Mouse (Mus musculus) limb, embryonic 15.5 days (tissue): Measurements from ENCODE around the gene Tecpr1. TPM values are rescaled to one million over a fixed set of nuclear protein-coding genes. Genes with fewer than 3 reads are reported as not detected.

Experiments
- ATAC-seq: fragments of 200-750 bp; cut with Nextera tagmentation; 2 replicates; pipeline ENCODE4 v1.8.0; 2017; ENCODE audit warnings: low read depth, moderate TSS enrichment; ENCODE audit not compliant: insufficient number of reproducible peaks, low FRiP score, low TSS enrichment
- H3K27ac ChIP-seq: fragments of 300-500 bp; sonication (generic); 2 replicates; pipeline ENCODE4 v1.5.1; 2015; ENCODE audit warnings: moderate library complexity, mild to moderate bottlenecking, inconsistent platforms
- H3K27me3 ChIP-seq: fragments of 300-500 bp; sonication (generic); 2 replicates; pipeline ENCODE4 v1.6.1; 2015; ENCODE audit warnings: inconsistent platforms
- H3K36me3 ChIP-seq: fragments of 300-500 bp; sonication (generic); 2 replicates; pipeline ENCODE4 v1.6.1; 2015; ENCODE audit warnings: inconsistent platforms
- H3K4me1 ChIP-seq: fragments of 300-500 bp; sonication (generic); 2 replicates; pipeline ENCODE4 v1.6.1; 2015; ENCODE audit warnings: inconsistent platforms
- H3K4me2 ChIP-seq: fragments of 300-500 bp; sonication (generic); 2 replicates; pipeline ENCODE4 v1.6.1; 2015; ENCODE audit warnings: mild to moderate bottlenecking, inconsistent platforms
- H3K4me3 ChIP-seq: fragments of 300-500 bp; sonication (generic); 2 replicates; pipeline ENCODE4 v1.5.1; 2015; ENCODE audit warnings: mild to moderate bottlenecking, inconsistent platforms
- H3K9ac ChIP-seq: fragments of 300-500 bp; sonication (generic); 2 replicates; pipeline ENCODE4 v1.6.1; 2015; ENCODE audit warnings: inconsistent platforms
- H3K9me3 ChIP-seq: fragments of 300-500 bp; sonication (generic); 2 replicates; pipeline ENCODE4 v1.6.1; 2016; ENCODE audit warnings: inconsistent platforms
- WGBS: fragments of 180-500 bp; shearing (Covaris S2); methylation state at CpG from one replicate; pipeline ENCODE4 v1.1.7; 2015; 5-methylcytosine and 5-hydroxymethylcytosine counted together
- polyA plus RNA-seq: library from polyadenylated mRNA; unstranded; fragments of >200 nt; fragmentation: Nextera tagmentation; extraction: Ambion mirVana; gene quantifications from 2 replicates; pipeline ENCODE4 v1.2.1, GENCODE M21; 2015

Tecpr1 gene
- polyA plus RNA-seq, 1 experiment from 2014 or later: 21.7 TPM

DNA sequence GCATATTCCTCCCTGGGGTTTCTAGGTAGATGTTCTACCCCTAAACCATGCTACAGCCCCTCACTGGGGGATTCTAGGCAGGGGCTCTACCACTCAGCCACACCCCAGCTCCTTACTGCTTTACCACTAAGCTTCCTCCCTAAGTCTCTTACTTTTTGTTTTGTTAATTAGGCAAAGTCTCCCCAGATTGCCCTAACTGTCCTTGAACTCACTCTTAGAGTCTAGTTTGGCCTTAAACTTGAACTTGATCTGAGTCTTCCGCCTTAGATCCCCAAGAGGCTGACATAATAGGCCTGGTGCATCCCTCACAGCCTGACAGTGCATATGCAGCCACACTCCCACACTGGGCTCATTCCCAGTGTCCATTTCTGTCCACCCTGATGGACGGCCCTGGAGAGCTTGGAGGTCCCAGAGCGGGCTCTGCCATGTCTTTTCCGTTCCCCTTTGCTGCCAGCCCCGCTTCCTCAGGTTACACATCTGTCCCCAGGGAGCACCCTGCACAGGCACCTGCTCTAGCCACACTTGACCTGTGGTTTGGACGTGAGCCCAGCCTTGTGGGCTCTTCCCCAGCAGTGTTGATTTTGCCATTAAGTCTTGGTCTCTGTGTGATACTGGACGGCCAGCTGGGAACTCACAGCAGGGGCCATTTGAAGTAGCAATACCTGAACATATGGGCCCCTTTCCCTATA lies 39.6 kb downstream of the Tecpr1 start:
- no peak overlapping the region for H3K4me3 ChIP-seq
- H3K27me3 ChIP-seq: no peaks in the 10 kb centered on the region
- no peak overlapping the region for H3K9ac ChIP-seq
- H3K36me3 ChIP-seq: peaks cover 24% of the 10 kb centered on the region
- no peaks in the 10 kb centered on the region for H3K9me3 ChIP-seq
- no peak overlapping the region for H3K27ac ChIP-seq
- no peak overlapping the region for H3K4me2 ChIP-seq
- H3K4me1 ChIP-seq: 0 out of 2 replicates have a peak, but pooled peaks cover 2% of the 10 kb centered on the region
- 57% methylated on average over 7 of the region's 7 CpGs for WGBS
- no peak for ATAC-seq

DNA sequence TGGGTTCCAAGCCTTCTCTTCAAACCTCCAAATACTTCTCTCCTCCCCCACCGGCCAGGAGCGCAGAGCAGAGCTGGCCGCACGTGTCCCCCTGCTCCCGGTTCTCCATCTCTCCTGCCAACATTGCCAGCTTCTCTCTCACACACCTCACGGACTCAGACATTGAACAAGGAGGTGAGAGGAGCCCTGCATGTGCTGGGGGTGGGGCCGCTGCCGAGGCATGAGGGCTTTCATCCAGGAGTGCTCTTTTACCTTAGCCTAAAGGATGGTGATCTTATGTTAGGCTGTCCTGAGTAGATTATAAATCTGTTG lies 40.2 kb downstream of the Tecpr1 start:
- 0 out of 2 replicates have a peak, but pooled peaks cover 2% of the 10 kb centered on the region for H3K4me1 ChIP-seq
- H3K9me3 ChIP-seq: no peaks in the 10 kb centered on the region
- H3K27me3 ChIP-seq: no peaks in the 10 kb centered on the region
- H3K9ac ChIP-seq: no peak overlapping the region
- H3K4me3 ChIP-seq: no peak overlapping the region
- H3K27ac ChIP-seq: no peak overlapping the region
- no peak overlapping the region for H3K4me2 ChIP-seq
- 69% methylated on average over 8 of the region's 8 CpGs for WGBS
- peaks cover 28% of the 10 kb centered on the region for H3K36me3 ChIP-seq
- no peak for ATAC-seq

DNA sequence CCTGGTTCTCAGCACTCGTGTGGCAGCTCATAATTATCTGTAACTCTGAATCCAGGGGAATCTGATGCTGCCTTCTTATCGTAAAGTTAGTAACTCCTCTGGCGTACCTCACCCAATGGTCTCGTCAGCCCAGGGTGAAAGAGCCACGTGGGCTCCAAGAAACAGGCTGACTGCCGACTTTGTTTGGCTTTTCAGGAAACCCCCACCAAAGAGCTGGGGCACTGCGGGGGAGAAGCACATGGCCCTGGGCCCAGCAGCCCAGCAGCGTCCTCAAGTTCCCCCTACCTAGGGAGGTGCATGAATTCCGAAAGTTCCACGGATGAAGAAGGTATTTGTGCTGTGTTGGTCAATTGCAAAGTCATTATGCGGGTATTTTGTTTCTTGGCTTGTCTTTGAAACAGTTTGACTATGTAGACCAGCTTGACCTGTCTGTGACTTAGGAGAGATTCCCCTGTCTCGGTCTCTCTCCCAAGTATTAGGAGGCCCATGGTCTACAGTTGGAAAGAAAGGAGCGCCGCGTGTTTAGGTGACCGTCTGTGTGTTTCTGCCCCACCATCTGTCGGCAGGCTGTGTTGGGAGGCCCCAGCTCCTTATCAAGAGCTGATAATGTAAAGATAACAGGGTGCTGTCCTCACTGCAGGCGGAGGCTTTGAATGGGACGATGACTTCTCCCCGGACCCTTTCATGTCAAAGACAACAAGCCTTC lies 40.7 kb downstream of the Tecpr1 start:
- H3K4me3 ChIP-seq: no peak overlapping the region
- H3K36me3 ChIP-seq: peaks cover 33% of the 10 kb centered on the region
- no peak overlapping the region for H3K27ac ChIP-seq
- H3K4me1 ChIP-seq: 0 out of 2 replicates have a peak, but pooled peaks cover 2% of the 10 kb centered on the region
- no peaks in the 10 kb centered on the region for H3K27me3 ChIP-seq
- H3K9me3 ChIP-seq: no peaks in the 10 kb centered on the region
- no peak overlapping the region for H3K9ac ChIP-seq
- 62% methylated on average over 20 of the region's 20 CpGs for WGBS
- H3K4me2 ChIP-seq: no peak overlapping the region
- ATAC-seq: no peak

DNA sequence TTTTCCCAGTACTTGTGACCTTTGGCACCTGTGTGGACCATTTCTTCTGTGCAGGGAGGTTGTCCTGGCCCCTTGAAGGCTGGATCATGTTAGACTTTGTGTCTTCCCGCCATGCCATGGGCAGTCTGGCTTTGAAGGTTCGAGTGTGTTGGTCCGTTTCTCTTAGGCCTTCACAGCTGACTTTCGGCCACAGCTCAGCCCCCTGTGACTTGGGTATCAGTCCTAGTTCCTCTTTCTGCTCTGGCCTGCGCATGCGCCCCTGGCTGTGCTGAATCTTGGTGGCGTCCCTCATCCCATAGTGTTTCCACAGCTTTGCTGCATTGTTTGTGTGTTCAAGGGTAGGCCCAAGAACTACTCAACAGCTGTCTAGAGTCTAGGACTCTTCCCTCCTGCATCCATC lies 42.2 kb downstream of the Tecpr1 start:
- H3K4me1 ChIP-seq: 0 out of 2 replicates have a peak, but pooled peaks cover 2% of the 10 kb centered on the region
- no peaks in the 10 kb centered on the region for H3K9me3 ChIP-seq
- no peak overlapping the region for H3K27ac ChIP-seq
- no peak overlapping the region for H3K4me3 ChIP-seq
- WGBS: 94% methylated on average over 7 of the region's 7 CpGs
- no peak overlapping the region for H3K9ac ChIP-seq
- H3K4me2 ChIP-seq: no peak overlapping the region
- H3K27me3 ChIP-seq: no peaks in the 10 kb centered on the region
- H3K36me3 ChIP-seq: peaks cover 39% of the 10 kb centered on the region
- ATAC-seq: no peak

DNA sequence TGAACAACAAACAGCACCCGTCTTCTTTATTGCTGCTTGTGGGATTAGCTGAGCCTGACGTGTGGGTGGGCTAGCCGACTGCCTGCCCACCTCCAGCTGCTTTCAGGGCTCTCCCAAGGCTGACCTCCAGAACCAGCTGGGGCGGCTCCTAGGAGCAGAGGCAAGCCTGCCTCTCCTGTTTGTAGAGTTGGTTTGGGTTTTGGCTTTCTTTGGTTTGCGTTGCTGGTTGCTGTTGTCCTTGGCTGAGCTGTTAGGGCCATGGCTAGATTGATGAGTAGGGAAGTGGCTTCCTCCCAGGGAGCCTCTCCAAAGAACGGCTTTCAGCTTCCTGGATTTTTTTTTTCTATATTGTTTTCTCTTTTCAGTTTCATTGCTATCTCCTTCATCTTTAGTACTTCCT lies 45.2 kb downstream of the Tecpr1 start:
- no peak overlapping the region for H3K4me2 ChIP-seq
- no peaks in the 10 kb centered on the region for H3K4me1 ChIP-seq
- H3K27ac ChIP-seq: no peak overlapping the region
- no peaks in the 10 kb centered on the region for H3K27me3 ChIP-seq
- 48% methylated on average over 6 of the region's 6 CpGs for WGBS
- H3K36me3 ChIP-seq: peaks cover 53% of the 10 kb centered on the region
- no peak overlapping the region for H3K9ac ChIP-seq
- H3K9me3 ChIP-seq: no peaks in the 10 kb centered on the region
- no peak overlapping the region for H3K4me3 ChIP-seq
- no peak for ATAC-seq

DNA sequence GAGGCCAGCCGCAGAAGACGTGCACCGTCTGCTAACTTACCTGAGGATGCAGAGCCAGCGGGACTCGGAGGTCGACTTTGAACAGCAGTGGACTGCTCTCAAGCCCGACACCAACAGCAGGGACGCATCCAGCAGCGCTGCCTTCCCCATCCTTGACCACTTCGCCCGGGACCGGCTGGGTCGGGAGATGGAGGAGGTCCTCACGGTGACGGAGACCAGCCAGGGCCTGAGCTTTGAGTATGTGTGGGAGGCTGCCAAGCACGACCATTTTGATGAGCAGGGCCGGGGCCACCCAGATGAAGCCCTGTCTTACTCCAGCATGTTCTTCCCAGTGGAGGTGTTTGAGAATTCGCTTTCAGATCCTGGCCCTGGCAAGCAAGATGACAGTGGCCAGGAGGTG lies 49.8 kb downstream of the Tecpr1 start:
- peaks cover 74% of the 10 kb centered on the region for H3K36me3 ChIP-seq
- H3K4me3 ChIP-seq: no peak overlapping the region
- no peak overlapping the region for H3K9ac ChIP-seq
- ATAC-seq: no peak
- H3K9me3 ChIP-seq: no peaks in the 10 kb centered on the region
- H3K4me2 ChIP-seq: no peak overlapping the region
- WGBS: 95% methylated on average over 18 of the region's 18 CpGs
- H3K27me3 ChIP-seq: no peaks in the 10 kb centered on the region
- H3K27ac ChIP-seq: no peak overlapping the region
- no peaks in the 10 kb centered on the region for H3K4me1 ChIP-seq

DNA sequence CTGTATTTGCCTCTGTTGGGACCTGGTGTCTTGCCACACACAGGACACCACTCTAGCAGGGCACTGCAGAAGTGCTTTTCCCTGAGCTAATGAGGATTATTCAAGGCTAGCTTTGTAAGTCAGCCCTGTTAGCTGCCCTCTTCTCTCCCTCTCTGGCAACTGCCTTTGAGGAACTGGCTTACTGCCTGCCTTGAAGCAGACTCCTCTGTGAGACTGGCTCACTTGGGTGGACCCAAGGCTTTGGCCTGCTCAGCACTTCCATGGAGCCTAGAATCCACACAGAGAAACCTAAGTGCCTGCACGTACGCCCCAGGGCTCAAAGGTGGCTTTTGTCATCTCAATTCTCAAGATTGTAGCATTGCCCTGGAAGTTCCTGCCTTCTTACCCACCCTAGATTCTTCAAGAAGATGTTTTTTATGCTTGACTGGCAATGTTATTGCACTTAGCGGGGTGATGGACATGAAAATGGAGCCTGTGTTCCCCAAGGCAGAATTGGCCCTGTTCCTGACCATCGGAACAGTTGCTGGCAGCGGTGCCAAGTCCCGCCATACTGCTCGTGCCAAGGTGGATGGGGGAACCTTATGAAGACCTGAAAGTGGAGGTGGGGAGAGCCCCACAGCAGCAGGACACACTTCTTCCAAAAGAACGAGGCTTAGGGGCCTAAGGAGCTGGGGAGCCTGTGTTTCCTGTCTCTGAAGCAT lies 54.0 kb downstream of the Tecpr1 start:
- no peak overlapping the region for H3K9ac ChIP-seq
- peaks cover 53% of the 10 kb centered on the region for H3K36me3 ChIP-seq
- H3K4me3 ChIP-seq: no peak overlapping the region
- WGBS: 65% methylated on average over 8 of the region's 8 CpGs
- no peaks in the 10 kb centered on the region for H3K9me3 ChIP-seq
- no peaks in the 10 kb centered on the region for H3K27me3 ChIP-seq
- no peak overlapping the region for H3K4me2 ChIP-seq
- no peaks in the 10 kb centered on the region for H3K4me1 ChIP-seq
- no peak for ATAC-seq
- peak overlapping the region; percentile 55 for H3K27ac ChIP-seq

DNA sequence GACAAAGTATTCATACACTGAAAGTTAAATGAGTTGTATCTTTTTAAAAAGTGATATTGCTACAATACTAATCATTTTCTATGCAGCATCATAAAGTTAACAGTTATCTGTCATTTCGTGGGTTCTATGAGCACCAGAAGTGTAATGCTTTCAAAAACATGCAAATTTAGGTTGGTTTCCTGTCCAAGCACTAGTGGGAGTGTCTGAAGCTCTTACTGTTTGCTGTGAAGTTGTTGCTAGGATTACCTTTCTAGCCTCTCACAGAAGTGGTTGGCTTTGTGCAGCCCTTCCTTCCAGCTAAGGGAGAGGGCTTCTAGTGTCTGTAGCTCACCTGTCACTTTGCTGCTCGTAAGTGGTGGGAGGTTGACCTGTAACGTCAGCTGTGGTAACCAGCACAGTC lies 57.7 kb downstream of the Tecpr1 start:
- Histone ChIP-seq H3K4me3 (no peak overlapping the region), H3K4me1 (peaks cover 7% of the 10 kb centered on the region; the same call in 1 of the 2 replicates), H3K9ac (no peak overlapping the region), H3K27ac (no peak overlapping the region), H3K36me3 (peaks cover 35% of the 10 kb centered on the region), H3K9me3 (no peaks in the 10 kb centered on the region), H3K27me3 (no peaks in the 10 kb centered on the region), H3K4me2 (no peak overlapping the region)
- ATAC-seq: no peak
- WGBS: 81% methylated on average over 3 of the region's 3 CpGs

DNA sequence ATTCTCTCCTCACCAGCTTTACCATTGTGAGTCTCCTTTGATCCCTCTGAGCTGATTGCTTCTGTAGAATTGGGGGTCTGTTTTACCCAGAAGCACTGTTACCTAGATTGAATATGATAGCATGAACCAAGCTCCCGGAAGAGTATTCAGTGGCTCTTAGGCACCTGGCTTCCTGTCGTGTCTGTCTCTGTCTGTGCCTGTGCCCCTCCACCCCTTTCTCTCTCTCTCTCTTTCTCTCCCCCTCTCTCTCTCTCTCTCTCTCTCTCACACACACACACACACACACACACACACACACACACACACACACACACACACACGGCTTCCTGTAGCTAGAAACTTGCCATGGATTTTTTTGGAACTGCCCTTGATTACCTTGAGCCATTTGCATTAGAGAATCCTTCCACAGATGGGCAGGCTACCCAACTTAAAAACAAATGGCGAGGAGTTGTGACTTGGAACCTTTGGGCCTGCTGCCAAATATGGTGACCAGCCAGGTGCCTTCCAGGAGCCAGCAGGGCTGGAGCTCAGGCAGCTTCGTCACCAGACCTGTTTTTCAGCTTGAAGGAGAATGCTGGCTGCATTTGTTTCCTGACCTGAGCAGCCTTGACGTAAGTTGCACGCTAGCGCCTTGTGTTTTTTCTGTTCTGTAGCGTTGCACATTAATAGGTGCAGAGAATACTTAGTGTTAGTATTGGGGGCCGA lies 60.5 kb downstream of the Tecpr1 start:
- no peak for ATAC-seq
- no peak overlapping the region for H3K9ac ChIP-seq
- no peaks in the 10 kb centered on the region for H3K9me3 ChIP-seq
- H3K4me3 ChIP-seq: no peak overlapping the region
- H3K36me3 ChIP-seq: peaks cover 21% of the 10 kb centered on the region
- peaks cover 15% of the 10 kb centered on the region for H3K4me1 ChIP-seq
- no peaks in the 10 kb centered on the region for H3K27me3 ChIP-seq
- no peak overlapping the region for H3K27ac ChIP-seq
- 58% methylated on average over 10 of the region's 10 CpGs for WGBS
- no peak overlapping the region for H3K4me2 ChIP-seq

DNA sequence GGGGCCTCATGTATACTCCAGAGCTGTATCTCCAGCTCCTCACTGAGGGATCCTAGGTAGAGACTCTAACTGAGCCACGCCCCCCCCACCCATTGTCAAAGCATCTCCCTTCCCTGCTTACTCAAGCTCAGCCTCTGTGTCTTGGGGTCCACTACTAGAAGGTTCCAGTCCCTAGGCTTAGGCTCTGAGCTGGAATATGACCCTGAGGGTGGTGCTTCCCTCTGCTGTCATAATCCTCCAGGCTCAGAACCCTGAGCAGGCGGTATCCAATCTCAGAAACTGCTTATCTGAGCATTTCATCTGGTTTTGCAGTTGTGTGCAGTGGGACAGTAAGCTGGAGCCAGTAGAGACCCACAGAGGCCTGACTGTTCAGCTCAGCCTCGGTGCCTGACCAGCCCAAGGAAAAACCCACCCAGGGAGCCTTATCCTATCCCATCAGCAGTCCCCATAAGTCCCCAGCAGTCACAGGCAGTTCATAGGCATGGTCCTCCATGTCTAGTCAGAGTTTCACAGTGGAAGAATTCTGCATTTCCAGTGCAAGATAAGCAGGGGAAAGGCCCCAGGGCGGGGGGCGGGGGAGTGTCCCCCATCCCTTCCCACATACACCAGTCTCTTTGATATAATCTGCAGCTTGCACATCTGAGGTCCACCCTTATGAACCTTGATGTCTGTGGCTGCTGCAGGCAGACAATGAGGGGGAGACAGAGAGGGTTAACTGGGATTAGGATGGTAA lies 61.2 kb downstream of the Tecpr1 start:
- Histone ChIP-seq H3K4me1 (peaks cover 15% of the 10 kb centered on the region), H3K27me3 (no peaks in the 10 kb centered on the region), H3K4me3 (no peak overlapping the region), H3K36me3 (peaks cover 21% of the 10 kb centered on the region), H3K27ac (no peak overlapping the region), H3K9me3 (no peaks in the 10 kb centered on the region), H3K9ac (no peak overlapping the region), H3K4me2 (no peak overlapping the region)
- 72% methylated on average over 5 of the region's 5 CpGs for WGBS
- no peak for ATAC-seq

DNA sequence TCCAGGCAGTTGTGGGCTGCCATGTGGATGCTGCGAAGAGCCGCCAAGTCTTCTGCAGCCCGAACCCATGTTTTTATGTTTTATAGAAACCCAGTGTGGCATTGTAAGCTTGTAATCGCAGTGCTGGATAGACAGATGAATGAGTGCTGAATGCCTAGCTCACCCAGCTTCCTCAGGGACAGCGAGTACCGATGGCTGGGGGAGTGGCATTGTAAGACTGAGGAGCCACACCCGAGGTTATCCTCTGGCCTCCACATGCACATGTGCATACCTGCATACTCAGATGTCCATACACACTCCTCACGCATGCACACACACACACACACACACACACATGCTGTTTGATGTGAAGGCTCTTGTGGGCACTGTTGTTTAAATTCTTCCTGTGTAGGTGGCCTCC lies 64.3 kb downstream of the Tecpr1 start:
- H3K4me2 ChIP-seq: no peak overlapping the region
- WGBS: 77% methylated on average over 8 of the region's 8 CpGs
- no peak for ATAC-seq
- no peaks in the 10 kb centered on the region for H3K27me3 ChIP-seq
- no peak overlapping the region for H3K4me3 ChIP-seq
- H3K9me3 ChIP-seq: no peaks in the 10 kb centered on the region
- H3K9ac ChIP-seq: no peak overlapping the region
- H3K4me1 ChIP-seq: peaks cover 15% of the 10 kb centered on the region
- H3K27ac ChIP-seq: peak overlapping the region; percentile 59; the same call in 1 of the 2 replicates
- peaks cover 13% of the 10 kb centered on the region for H3K36me3 ChIP-seq
